Mouse (Mus musculus) lung, postnatal 0 days (tissue): Measurements from ENCODE around the gene Hamp2.

ENCODE experiments used
- CTCF ChIP-seq: IDR thresholded peaks from 2 replicates; pipeline ENCODE4 v1.5.1; 2016; ENCODE audit warnings: antibody characterized with exemption, mild to moderate bottlenecking
- EP300 ChIP-seq: IDR thresholded peaks from 2 replicates; pipeline ENCODE4 v1.6.1; 2016; ENCODE audit warnings: antibody characterized with exemption, mild to moderate bottlenecking, control low read depth

DNA sequence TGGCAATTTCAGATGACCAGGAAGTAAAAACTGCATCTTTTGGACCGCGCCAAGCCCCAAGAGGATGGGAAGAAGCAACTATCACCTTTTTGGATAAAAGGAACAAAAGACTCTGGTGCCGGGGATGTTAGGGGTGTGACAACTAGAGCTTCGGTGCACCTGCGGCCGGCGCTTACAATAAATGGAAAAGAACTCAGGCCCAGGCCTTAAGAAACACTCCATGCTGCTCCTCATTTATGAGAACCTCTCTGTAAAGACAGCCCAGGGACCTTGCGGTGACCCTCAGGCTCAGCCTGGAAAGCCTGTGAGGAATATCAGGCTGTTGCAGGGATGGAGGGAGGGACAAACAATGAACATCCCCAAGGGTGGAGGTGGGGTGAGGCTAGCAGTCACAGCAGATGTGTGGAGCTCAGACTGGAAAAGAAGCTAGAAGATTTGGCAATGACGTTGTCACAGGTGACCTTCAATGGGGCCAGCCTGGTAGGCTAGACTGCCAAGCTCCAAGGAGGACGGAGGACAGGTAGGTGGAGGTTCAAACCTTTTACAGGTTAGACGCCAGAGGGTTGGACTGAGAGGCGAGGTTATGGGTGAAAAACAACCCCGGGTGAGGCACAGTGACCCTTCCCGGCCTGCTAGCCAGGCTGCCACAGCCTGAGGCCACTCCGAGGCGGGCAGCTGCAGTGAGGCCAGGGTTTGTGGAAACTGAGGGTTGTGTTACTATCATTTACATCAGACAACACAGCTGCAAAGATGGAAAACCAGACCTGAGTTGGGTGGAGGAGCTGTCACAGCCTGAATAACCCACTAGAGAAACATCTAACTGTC lies 28.2 kb upstream of the Hamp2 start:
- no peak for TF ChIP-seq CTCF
- TF ChIP-seq EP300 = no peak
